Mouse (Mus musculus) left cerebral cortex, postnatal 4 days (tissue): ENCODE results near the gene 3300002I08Rik. TPM values are rescaled to one million over a fixed set of nuclear protein-coding genes. Genes with fewer than 3 reads are reported as not detected.
"Not testable (repeated sequence)": the region's sequence is repeated elsewhere in the genome, so short reads cannot be mapped to it uniquely, and the experiment has no call there.

Experiments
- DNase-seq: peaks from one replicate; pipeline ENCODE4 v3.0.0-alpha.2; 2022
- intact Hi-C: fragments of 180-260 bp; cut with DNase I; formaldehyde crosslinking; loops from one replicate; pipeline ENCODE4 v1.15.1; 2025
- total RNA-seq, 2 experiments: library from RNA; stranded (reverse); gene quantifications; 2 replicates each; pipeline ENCODE4 v1.2.3; 2021

3300002I08Rik gene
- total RNA-seq, result 10 to 100 TPM; 11.1 to 12.6 TPM

DNA sequence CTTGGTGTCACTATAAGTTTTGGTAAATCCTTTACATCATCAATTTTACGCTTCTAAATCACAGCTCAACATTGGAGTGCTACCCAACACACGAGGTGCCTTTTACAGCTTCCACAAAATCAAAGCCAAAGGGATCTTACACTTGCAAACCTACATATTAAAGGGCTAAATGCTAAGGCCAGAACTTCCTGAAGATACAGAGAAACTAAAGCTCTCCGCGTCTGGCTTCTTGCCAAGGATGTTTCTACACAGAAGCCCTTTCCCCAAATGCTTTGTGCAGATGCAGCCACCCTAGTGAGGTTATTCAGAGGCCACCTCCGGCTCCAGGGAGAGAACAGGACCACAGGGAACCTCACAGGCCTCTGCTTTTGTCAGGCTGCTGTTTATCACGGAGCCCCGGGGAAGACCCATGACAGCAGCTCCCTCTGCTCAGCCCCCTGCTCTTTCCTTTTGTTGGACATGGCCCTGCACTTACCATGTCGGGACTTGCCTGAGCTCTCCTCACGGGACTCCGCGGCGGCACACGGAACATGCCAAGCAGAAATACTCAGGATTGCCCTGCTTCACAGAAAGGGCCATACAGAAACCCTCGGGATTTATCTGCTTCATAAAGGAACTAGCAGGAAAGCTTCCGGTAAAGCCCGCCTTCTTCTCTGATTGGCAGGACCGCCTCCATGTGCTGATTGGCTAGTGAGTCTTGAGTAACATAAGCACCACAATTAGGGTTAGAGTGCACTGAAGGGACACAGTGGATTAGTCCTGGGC, at the start of gene 3300002I08Rik:
Gene 3300002I08Rik, minus strand, starts transcription at position 653 of the 765 bp plus-strand sequence.
- intact Hi-C loops, result not testable (repeated sequence)
- peak; percentile 85 for DNase-seq

DNA sequence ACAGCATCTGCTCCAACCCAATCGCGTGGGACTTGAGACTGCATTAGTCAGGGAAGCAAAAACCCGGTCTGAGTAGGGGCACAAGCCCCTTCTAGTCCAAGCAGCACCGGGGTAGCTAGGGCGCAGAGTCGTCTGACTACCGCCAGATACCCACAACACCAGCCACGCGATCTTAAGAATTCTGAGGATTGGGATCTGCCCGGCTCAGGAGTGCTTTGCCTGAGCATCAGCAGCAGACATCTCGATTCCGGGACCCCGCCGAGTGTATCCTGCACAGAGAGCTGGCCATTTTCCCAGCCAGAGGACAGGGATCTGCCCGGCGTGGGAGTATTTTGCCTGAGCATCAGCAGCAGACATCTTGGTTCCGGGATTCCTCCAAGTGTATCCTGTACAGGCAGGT, 49.6 kb upstream of the 3300002I08Rik start:
- DNase-seq, intact Hi-C loops: not testable (repeated sequence)

GRCm38 (mm10) chr2:150390198-150390597, 27.6 kb upstream of the 3300002I08Rik start:
- DNase-seq, result no peak
- intact Hi-C loops, result no loop called here

- DNase-seq, intact Hi-C loops: not testable (repeated sequence)
Measured at GRCm38 (mm10) chr2:150385553-150386106, 23.1 kb upstream of the 3300002I08Rik start.

DNA sequence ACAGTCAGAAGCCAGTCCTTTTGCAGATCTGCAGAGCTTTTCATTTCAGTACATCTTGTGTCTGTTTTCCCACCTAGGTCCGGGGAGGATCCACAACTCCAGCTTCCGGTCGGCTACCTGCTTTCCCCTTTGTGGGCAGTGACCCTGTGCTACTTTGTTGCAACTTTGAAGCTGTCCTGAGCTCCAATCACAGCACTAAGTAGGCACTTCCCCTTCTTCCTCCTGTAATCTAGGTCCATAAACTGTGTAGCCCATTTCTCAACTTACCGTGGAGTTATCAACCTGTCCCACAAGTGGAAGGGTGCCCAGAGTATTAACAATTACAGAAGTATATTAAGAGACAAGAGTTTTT, 289 bp upstream of the 3300002I08Rik start:
- intact Hi-C loops, result no loop called here
- DNase-seq, result no peak

GRCm38 (mm10) chr2:150357136-150357535, 5.4 kb downstream of the 3300002I08Rik start:
- intact Hi-C loops, result not testable (repeated sequence)

GRCm38 (mm10) chr2:150323402-150323801, 39.2 kb downstream of the 3300002I08Rik start, which contains the start of gene Gm10130:
Gene Gm10130 (plus strand): TSS chr2:150323702.
- intact Hi-C loops, result loop anchor here (10.0 kb wide), 1 partner anchor 79 kb away; no protein-coding TSS in a partner anchor
- DNase-seq, result no peak

More at GRCm38 (mm10) chr2:150357136-150357535, 5.4 kb downstream of the 3300002I08Rik start:
- DNase-seq, result not testable (repeated sequence)

DNA sequence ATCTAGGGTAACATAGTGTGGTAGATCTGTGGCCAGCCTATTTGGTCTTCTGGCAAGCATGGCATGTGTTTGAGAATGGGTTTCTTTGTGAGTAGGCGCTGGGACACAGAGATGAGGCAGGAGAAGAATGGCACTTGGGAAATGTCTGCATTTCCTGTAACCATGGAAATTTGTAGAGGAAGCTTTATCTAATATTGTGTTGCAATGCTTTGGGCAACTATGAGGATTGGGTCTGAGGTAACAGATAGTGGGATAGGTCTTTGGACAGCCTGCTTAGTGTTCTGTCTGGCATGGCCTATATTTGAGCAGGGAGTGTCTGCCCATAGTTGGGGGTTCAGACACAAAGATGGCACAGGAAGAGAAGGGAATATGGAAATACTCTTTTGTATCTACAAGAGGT, 43.6 kb downstream of the 3300002I08Rik start:
- intact Hi-C loops, result no loop called here

GRCm38 (mm10) chr2:150316140-150316539, 46.4 kb downstream of the 3300002I08Rik start:
- intact Hi-C loops, result no loop called here
- no peak for DNase-seq

More for the DNA sequence above, 43.6 kb downstream of the 3300002I08Rik start:
- DNase-seq, result no peak

GRCm38 (mm10) chr2:150310952-150311884, 51.3 kb downstream of the 3300002I08Rik start:
- DNase-seq, result peak; percentile 86
- intact Hi-C loops, result not testable (repeated sequence)

GRCm38 (mm10) chr2:150307183-150307773, 55.3 kb downstream of the 3300002I08Rik start:
- intact Hi-C loops, result no loop called here
- no peak for DNase-seq

DNA sequence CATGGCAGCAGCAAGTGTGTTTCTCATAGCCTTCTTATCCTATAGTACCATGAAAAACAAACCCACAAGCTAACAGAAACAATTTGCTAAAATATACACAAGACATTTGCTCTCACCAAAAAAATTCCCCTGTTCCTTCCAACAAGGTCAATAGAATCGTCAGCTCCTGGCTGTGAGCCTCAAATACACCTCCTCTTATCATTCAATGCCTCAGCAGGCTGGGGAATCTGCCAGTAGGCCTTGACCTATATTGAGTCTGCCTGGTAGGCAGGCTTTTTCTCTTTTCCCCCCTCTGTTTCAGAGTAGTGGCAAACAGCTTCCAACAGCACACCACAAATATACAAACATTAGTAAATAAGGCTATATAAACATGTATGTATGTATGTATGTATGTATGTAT, 63.5 kb downstream of the 3300002I08Rik start:
- DNase-seq, result no peak
- intact Hi-C loops, result no loop called here

- intact Hi-C loops, result no loop called here
- no peak for DNase-seq
Measured at GRCm38 (mm10) chr2:150293669-150294068, 68.9 kb downstream of the 3300002I08Rik start.

Other genes with a start within 250 kb of the 3300002I08Rik start
- 10 to 100 TPM; 10.4 to 10.5 TPM for gene Zfp120, start 226.1 kb downstream of the 3300002I08Rik start, total RNA-seq
- not detected for gene Gm10770, start 183.1 kb downstream of the 3300002I08Rik start, total RNA-seq
- gene Gm14139, start 181.0 kb downstream of the 3300002I08Rik start, total RNA-seq, result not detected
- gene Zfp937, start 144.7 kb downstream of the 3300002I08Rik start, total RNA-seq, result 10 to 100 TPM; 12.2 to 13.2 TPM
- 1 to 10 TPM; 6.6 to 9.8 TPM for gene Gm21994, start 107.2 kb downstream of the 3300002I08Rik start, total RNA-seq
- gene Gm14124, start 105.2 kb downstream of the 3300002I08Rik start, total RNA-seq, result under 1 TPM; 0.26 to 0.32 TPM
- 1 to 10 TPM in 1 of 2 experiments, not detected in 1; 3.5 TPM for gene Gm10130, start 39.1 kb downstream of the 3300002I08Rik start, total RNA-seq
- 1 to 10 TPM; 9.0 to 9.7 TPM for gene Zfp442, start 88.7 kb upstream of the 3300002I08Rik start, total RNA-seq
- under 1 TPM; 0.28 to 0.44 TPM for gene Zfp345, start 122.3 kb upstream of the 3300002I08Rik start, total RNA-seq
- gene Cst7, start 207.7 kb upstream of the 3300002I08Rik start, total RNA-seq, result not detected
- gene Apmap, start 245.8 kb upstream of the 3300002I08Rik start, total RNA-seq, result 10 to 100 TPM; 29.1 to 37.9 TPM